Mouse (Mus musculus): ENCODE measurements around the gene Kcnmb1.

The Kcnmb1 gene

GRCm38 (mm10) chr11:34000416-34000815 is 37.6 kb downstream of the Kcnmb1 start:
- DNase-seq (ENCODE audit: low read depth, low spot score), result no peak

- peak; percentile 56 for DNase-seq (ENCODE audit: low read depth, low spot score)
These were observed 39.3 kb downstream of the Kcnmb1 start for GRCm38 (mm10) chr11:34001938-34002592.

GRCm38 (mm10) chr11:34002593-34002965 is 39.8 kb downstream of the Kcnmb1 start:
- DNase-seq (ENCODE audit: low read depth, low spot score), result no peak

- no peak for DNase-seq (ENCODE audit: low read depth, low spot score)
These were observed 44.8 kb downstream of the Kcnmb1 start for GRCm38 (mm10) chr11:34007616-34008015.

GRCm38 (mm10) chr11:34008214-34008613 is 45.4 kb downstream of the Kcnmb1 start:
- peak; percentile 12 for DNase-seq (ENCODE audit: low read depth, low spot score)

- peak; percentile 79 for DNase-seq (ENCODE audit: low read depth, low spot score)
These were observed 45.9 kb downstream of the Kcnmb1 start for GRCm38 (mm10) chr11:34008702-34009101.

GRCm38 (mm10) chr11:34009316-34010087 is 46.7 kb downstream of the Kcnmb1 start:
- DNase-seq (ENCODE audit: low read depth, low spot score), result no peak

GRCm38 (mm10) chr11:34010133-34010858 is 47.5 kb downstream of the Kcnmb1 start:
- no peak for DNase-seq (ENCODE audit: low read depth, low spot score)

- peak; percentile 78 for DNase-seq (ENCODE audit: low read depth, low spot score)
These were observed 48.0 kb downstream of the Kcnmb1 start for GRCm38 (mm10) chr11:34010859-34011172.

GRCm38 (mm10) chr11:34012007-34012652 is 49.3 kb downstream of the Kcnmb1 start:
- DNase-seq (ENCODE audit: low read depth, low spot score), result no peak

Data from brain, adult 2 months (tissue).